In genomic region chr8:61404178-61404560, GRCm38 (mm10) we compare ENCODE assay signal across 8 mouse cellular contexts.
A peak's percentile ranks its signal among the peaks of the same experiment; 100 is the strongest.
DNase-seq lines count a peak whose midpoint lies in the region; ATAC-seq and TF ChIP-seq lines count a peak whose summit lies in the region.

No protein-coding gene starts in this region.

- H3K9me3 ChIP-seq in forebrain, embryonic 14.5 days (replicated peaks; ENCODE audit: control insufficient read depth, low read length), result no peaks in the 10 kb centered on the region
- H3K9me3 ChIP-seq in lung, postnatal 0 days (ENCODE audit: low read length), result no peaks in the 10 kb centered on the region

- peak overlapping the region; percentile 73 for H3K27ac ChIP-seq in forebrain, embryonic 14.5 days (ENCODE audit: low read depth, low read length)
- no peak overlapping the region for H3K27ac ChIP-seq in lung, postnatal 0 days (ENCODE audit: low read length)

- DNase-seq in kidney, adult 9 months, result peak; percentile 22
- DNase-seq in kidney, adult 18-20 months, result no peak
- DNase-seq in forebrain, embryonic 14.5 days (ENCODE audit: low spot score), result peak; percentile 71
- DNase-seq in kidney, postnatal 10 days, result peak; percentile 22
- DNase-seq in retina, postnatal 1 day, result peak; percentile 66
- no peak for DNase-seq in thymus, postnatal 25 days
- no peak for DNase-seq in lung, postnatal 0 days (ENCODE audit: low spot score)
- no peak for DNase-seq in left cerebral cortex, postnatal 10 days (ENCODE audit: extremely low spot score in 1 of 2, low spot score in 2 of 2)

- no peak for TF ChIP-seq CTCF in lung, postnatal 0 days (IDR thresholded peaks at IDR 0.05)

- H3K4me2 ChIP-seq in forebrain, embryonic 14.5 days (ENCODE audit: low read length), result no peak overlapping the region
- H3K4me2 ChIP-seq in lung, postnatal 0 days (replicated peaks; ENCODE audit: low read depth, low read length), result no peak overlapping the region

- ATAC-seq in forebrain, embryonic 14.5 days, result peak; percentile 73
- ATAC-seq in lung, postnatal 0 days, result no peak

- intact Hi-C loops in left cerebral cortex, postnatal 10 days (cut with DNase I), result no loop called here

- 10% methylated on average over 3 of the region's 3 CpGs for WGBS in forebrain, embryonic 14.5 days
- WGBS in lung, postnatal 0 days, result 47% methylated on average over 3 of the region's 3 CpGs

- no peak overlapping the region for H3K9ac ChIP-seq in forebrain, embryonic 14.5 days (ENCODE audit: low read length)
- no peak overlapping the region for H3K9ac ChIP-seq in lung, postnatal 0 days (replicated peaks; ENCODE audit: low read depth)

- H3K4me1 ChIP-seq in forebrain, embryonic 14.5 days (ENCODE audit: control insufficient read depth, insufficient read depth, low read length), result peaks cover 16% of the 10 kb centered on the region
- no peaks in the 10 kb centered on the region for H3K4me1 ChIP-seq in lung, postnatal 0 days (ENCODE audit: insufficient read depth, low read depth, low read length)

- H3K27me3 ChIP-seq in forebrain, embryonic 14.5 days (replicated peaks; ENCODE audit: control insufficient read depth, insufficient read depth, low read length), result no peaks in the 10 kb centered on the region
- H3K27me3 ChIP-seq in lung, postnatal 0 days (replicated peaks; ENCODE audit: insufficient read depth, low read length), result no peaks in the 10 kb centered on the region

- H3K36me3 ChIP-seq in forebrain, embryonic 14.5 days (ENCODE audit: control insufficient read depth, insufficient read depth, low read length), result no peaks in the 10 kb centered on the region
- H3K36me3 ChIP-seq in lung, postnatal 0 days (ENCODE audit: insufficient read depth, low read length), result no peaks in the 10 kb centered on the region

- TF ChIP-seq EP300 in lung, postnatal 0 days (IDR thresholded peaks at IDR 0.05), result no peak

- H3K4me3 ChIP-seq in forebrain, embryonic 14.5 days (ENCODE audit: low read depth, low read length), result no peak overlapping the region
- H3K4me3 ChIP-seq in lung, postnatal 0 days (ENCODE audit: low read depth, low read length), result no peak overlapping the region

Comparison
In these comparisons a context has a peak if more than half of its experiments do, and no peak if none do; other contexts are left out.
1. DNase-seq: peak in kidney, adult 9 months (single experiment), forebrain, embryonic 14.5 days (single experiment), kidney, postnatal 10 days (single experiment) and retina, postnatal 1 day (single experiment); none in kidney, adult 18-20 months (single experiment), thymus, postnatal 25 days (single experiment), lung, postnatal 0 days (single experiment) and left cerebral cortex, postnatal 10 days (0 of 2).